Mouse (Mus musculus) heart, postnatal 36 days (tissue): ENCODE measurements around the gene Slc38a9. TPM values are rescaled to one million over a fixed set of nuclear protein-coding genes. Genes with fewer than 3 reads are reported as not detected.
A peak's percentile ranks its signal among the peaks of the same experiment; 100 is the strongest.

Experiments
- DNase-seq, 2 experiments: peaks; one replicate each; pipeline ENCODE4 v3.0.0; 2021 to 2022
- intact Hi-C: fragments of 180-260 bp; cut with DNase I; formaldehyde crosslinking; loops from one replicate; pipeline ENCODE4 v1.15.1; 2025
- total RNA-seq, 2 experiments: library from RNA; stranded (reverse); gene quantifications; 2 replicates each; pipeline ENCODE4 v1.2.3; 2021

Gene Slc38a9
- total RNA-seq, 2 experiments from 2014 or later: 9.8 to 12.1 TPM

GRCm38 (mm10) chr13:112762548-112762947, 102.0 kb downstream of the Slc38a9 start:
- DNase-seq: no peak
- intact Hi-C loops: no loop called here

GRCm38 (mm10) chr13:112763531-112764091, 103.1 kb downstream of the Slc38a9 start:
- intact Hi-C loops: loop anchor here (1.0 kb wide), 1 partner anchor 11 kb away; no protein-coding TSS in a partner anchor
- DNase-seq: peak in 1 of 2 experiments; percentile 32

GRCm38 (mm10) chr13:112764556-112764955, 104.0 kb downstream of the Slc38a9 start:
- intact Hi-C loops: loop anchor here (1.0 kb wide), 1 partner anchor 12 kb away; no protein-coding TSS in a partner anchor
- peak in 1 of 2 experiments; percentile 55 for DNase-seq

- DNase-seq: no peak
- intact Hi-C loops: loop anchor here (2.0 kb wide), 1 partner anchor 35 kb away; the partner anchor contains the start of gene Plpp1
Measured at GRCm38 (mm10) chr13:112765654-112766053, 105.1 kb downstream of the Slc38a9 start.

GRCm38 (mm10) chr13:112770528-112771328, 110.2 kb downstream of the Slc38a9 start:
- peak; percentile 29 to 48 for DNase-seq

GRCm38 (mm10) chr13:112771447-112772208, 111.1 kb downstream of the Slc38a9 start:
- DNase-seq: peak in 1 of 2 experiments; percentile 34
- intact Hi-C loops: no loop called here

More at GRCm38 (mm10) chr13:112770528-112771328, 110.2 kb downstream of the Slc38a9 start:
- intact Hi-C loops: no loop called here

- DNase-seq: no peak
- intact Hi-C loops: no loop called here
Measured at GRCm38 (mm10) chr13:112772252-112772651, 111.7 kb downstream of the Slc38a9 start.

- intact Hi-C loops: no loop called here
- DNase-seq: no peak
Measured at GRCm38 (mm10) chr13:112772861-112773260, 112.3 kb downstream of the Slc38a9 start.

- DNase-seq: no peak
- intact Hi-C loops: no loop called here
Measured at GRCm38 (mm10) chr13:112773991-112774675, 113.6 kb downstream of the Slc38a9 start.

GRCm38 (mm10) chr13:112775856-112776255, 115.3 kb downstream of the Slc38a9 start:
- no peak for DNase-seq
- intact Hi-C loops: no loop called here

GRCm38 (mm10) chr13:112778407-112778806, 117.9 kb downstream of the Slc38a9 start:
- no peak for DNase-seq
- intact Hi-C loops: no loop called here

GRCm38 (mm10) chr13:112785305-112785704, 124.8 kb downstream of the Slc38a9 start:
- DNase-seq: no peak
- intact Hi-C loops: no loop called here

- no peak for DNase-seq
- intact Hi-C loops: no loop called here
Measured at GRCm38 (mm10) chr13:112786142-112786541, 125.6 kb downstream of the Slc38a9 start.

- no peak for DNase-seq
- intact Hi-C loops: no loop called here
Measured at GRCm38 (mm10) chr13:112786942-112787533, 126.5 kb downstream of the Slc38a9 start.

Other genes starting within 250 kb of the Slc38a9 start
- 100 to 1,000 TPM; 203 to 252 TPM for gene Il6st, start 196.7 kb upstream of the Slc38a9 start, total RNA-seq
- not detected for gene Il31ra, start 66.4 kb upstream of the Slc38a9 start, total RNA-seq
- gene Ddx4, start 8.3 kb upstream of the Slc38a9 start, total RNA-seq: under 1 TPM in 1 of 2 experiments, not detected in 1; 0.14 TPM
- gene Plpp1, start 140.0 kb downstream of the Slc38a9 start, total RNA-seq: 10 to 100 TPM; 54.6 to 63.8 TPM